Mouse (Mus musculus) heart, embryonic 10.5 days (tissue): Measurements from ENCODE around the gene Gm39566. TPM values are rescaled to one million over a fixed set of nuclear protein-coding genes. Genes with fewer than 3 reads are reported as not detected.

Source experiments
- DNase-seq: peaks from one replicate; pipeline ENCODE4 v3.0.0-alpha.2; 2017; ENCODE audit warnings: low spot score
- H3K27ac ChIP-seq: fragments of 300-500 bp; sonication (generic); 2 replicates; pipeline ENCODE4 v1.5.1; 2016; ENCODE audit warnings: mild to moderate bottlenecking
- H3K27me3 ChIP-seq: fragments of 300-500 bp; sonication (generic); 2 replicates; pipeline ENCODE4 v1.6.1; 2016; ENCODE audit warnings: mild to moderate bottlenecking; ENCODE audit not compliant: poor library complexity, insufficient read depth, severe bottlenecking
- H3K36me3 ChIP-seq: fragments of 300-500 bp; sonication (generic); 2 replicates; pipeline ENCODE4 v1.6.1; 2016; ENCODE audit warnings: mild to moderate bottlenecking, moderate library complexity
- H3K4me1 ChIP-seq: fragments of 300-500 bp; sonication (generic); 2 replicates; pipeline ENCODE4 v1.6.1; 2016; ENCODE audit warnings: mild to moderate bottlenecking
- H3K4me3 ChIP-seq: fragments of 300-500 bp; sonication (generic); 2 replicates; pipeline ENCODE4 v1.5.1; 2016; ENCODE audit warnings: mild to moderate bottlenecking, moderate library complexity
- H3K9me3 ChIP-seq: fragments of 300-500 bp; sonication (generic); 2 replicates; pipeline ENCODE4 v1.6.1; 2016; ENCODE audit warnings: mild to moderate bottlenecking, moderate library complexity
- WGBS: fragments of 180-500 bp; shearing (Covaris S2); methylation state at CpG from one replicate; pipeline ENCODE4 v1.1.7; 2016; 5-methylcytosine and 5-hydroxymethylcytosine counted together
- polyA plus RNA-seq: library from polyadenylated mRNA; unstranded; fragments of >200 nt; fragmentation: Nextera tagmentation; extraction: Ambion mirVana; gene quantifications from 2 replicates; pipeline ENCODE4 v1.2.1, GENCODE M21; 2016

The Gm39566 gene
- polyA plus RNA-seq, 1 experiment from 2014 or later, result not detected

GRCm38 (mm10) chr11:69781828-69782227, 33.3 kb downstream of the Gm39566 start:
- Histone ChIP-seq H3K9me3 (no peaks in the 10 kb centered on the region), H3K4me3 (no peak overlapping the region), H3K4me1 (peaks cover 28% of the 10 kb centered on the region), H3K27me3 (peaks cover 36% of the 10 kb centered on the region), H3K27ac (no peak overlapping the region), H3K36me3 (peaks cover 12% of the 10 kb centered on the region; the same call in 1 of the 2 replicates)
- DNase-seq, result no peak
- 32% methylated on average over 4 of the region's 4 CpGs for WGBS

GRCm38 (mm10) chr11:69778985-69779384, 36.1 kb downstream of the Gm39566 start:
- Histone ChIP-seq H3K27ac (no peak overlapping the region), H3K27me3 (peaks cover 50% of the 10 kb centered on the region)
- DNase-seq, result no peak

GRCm38 (mm10) chr11:69778258-69778982, 36.7 kb downstream of the Gm39566 start:
- H3K4me3 ChIP-seq, result no peak overlapping the region; the same call in 1 of the 2 replicates
- no peak for DNase-seq
- H3K9me3 ChIP-seq, result no peaks in the 10 kb centered on the region
- peaks cover 50% of the 10 kb centered on the region for H3K27me3 ChIP-seq
- H3K36me3 ChIP-seq, result peaks cover 25% of the 10 kb centered on the region; the same call in 1 of the 2 replicates
- peaks cover 31% of the 10 kb centered on the region for H3K4me1 ChIP-seq
- WGBS, result 65% methylated on average over 23 of the region's 23 CpGs
- H3K27ac ChIP-seq, result no peak overlapping the region

More at GRCm38 (mm10) chr11:69778985-69779384, 36.1 kb downstream of the Gm39566 start:
- H3K4me1 ChIP-seq, result peaks cover 31% of the 10 kb centered on the region
- WGBS, result 45% methylated on average over 7 of the region's 7 CpGs
- no peaks in the 10 kb centered on the region for H3K9me3 ChIP-seq
- H3K4me3 ChIP-seq, result no peak overlapping the region
- H3K36me3 ChIP-seq, result peaks cover 25% of the 10 kb centered on the region; the same call in 1 of the 2 replicates

GRCm38 (mm10) chr11:69777504-69778257, 37.4 kb downstream of the Gm39566 start:
- peaks cover 29% of the 10 kb centered on the region; the same call in 1 of the 2 replicates for H3K36me3 ChIP-seq
- peaks cover 31% of the 10 kb centered on the region for H3K4me1 ChIP-seq
- DNase-seq, result no peak
- H3K4me3 ChIP-seq, result 0 out of 2 replicates have a peak overlapping the region, but pooled peaks have one; percentile 7
- peaks cover 50% of the 10 kb centered on the region for H3K27me3 ChIP-seq
- H3K9me3 ChIP-seq, result no peaks in the 10 kb centered on the region
- 59% methylated on average over 26 of the region's 26 CpGs for WGBS
- 0 out of 2 replicates have a peak overlapping the region, but pooled peaks have one; percentile 12 for H3K27ac ChIP-seq

GRCm38 (mm10) chr11:69776488-69776887, 38.6 kb downstream of the Gm39566 start:
- H3K27me3 ChIP-seq, result peaks cover 50% of the 10 kb centered on the region

GRCm38 (mm10) chr11:69775716-69776115, 39.4 kb downstream of the Gm39566 start:
- DNase-seq, result no peak
- H3K4me1 ChIP-seq, result peaks cover 31% of the 10 kb centered on the region
- H3K27me3 ChIP-seq, result peaks cover 50% of the 10 kb centered on the region
- WGBS, result 55% methylated on average over 10 of the region's 10 CpGs
- no peak overlapping the region for H3K27ac ChIP-seq
- H3K4me3 ChIP-seq, result no peak overlapping the region
- peaks cover 33% of the 10 kb centered on the region; the same call in 1 of the 2 replicates for H3K36me3 ChIP-seq
- no peaks in the 10 kb centered on the region for H3K9me3 ChIP-seq

More at GRCm38 (mm10) chr11:69776488-69776887, 38.6 kb downstream of the Gm39566 start:
- no peaks in the 10 kb centered on the region for H3K9me3 ChIP-seq
- peaks cover 33% of the 10 kb centered on the region; the same call in 1 of the 2 replicates for H3K36me3 ChIP-seq
- no peak for DNase-seq
- H3K4me1 ChIP-seq, result peaks cover 31% of the 10 kb centered on the region
- H3K4me3 ChIP-seq, result no peak overlapping the region
- no peak overlapping the region for H3K27ac ChIP-seq
- WGBS, result 74% methylated on average over 20 of the region's 20 CpGs

- H3K4me3 ChIP-seq, result no peak overlapping the region
- no peaks in the 10 kb centered on the region for H3K9me3 ChIP-seq
- H3K27me3 ChIP-seq, result peaks cover 45% of the 10 kb centered on the region
- peaks cover 31% of the 10 kb centered on the region for H3K4me1 ChIP-seq
- peaks cover 33% of the 10 kb centered on the region; the same call in 1 of the 2 replicates for H3K36me3 ChIP-seq
- no peak overlapping the region for H3K27ac ChIP-seq
- 47% methylated on average over 5 of the region's 5 CpGs for WGBS
- no peak for DNase-seq
Measured at GRCm38 (mm10) chr11:69774961-69775360, 40.1 kb downstream of the Gm39566 start.

- Histone ChIP-seq H3K27me3 (no peaks in the 10 kb centered on the region), H3K4me1 (peaks cover 40% of the 10 kb centered on the region), H3K9me3 (no peaks in the 10 kb centered on the region), H3K27ac (peak overlapping the region; percentile 94; the same call in 1 of the 2 replicates), H3K36me3 (0 out of 2 replicates have a peak, but pooled peaks cover 4% of the 10 kb centered on the region), H3K4me3 (peak overlapping the region; percentile 95)
- DNase-seq, result no peak
- WGBS, result 50% methylated on average over 4 of the region's 4 CpGs
Measured at GRCm38 (mm10) chr11:69767625-69767909, 47.5 kb downstream of the Gm39566 start.

GRCm38 (mm10) chr11:69766872-69767624, 48.0 kb downstream of the Gm39566 start:
- Histone ChIP-seq H3K4me3 (peak overlapping the region; percentile 95), H3K4me1 (peaks cover 40% of the 10 kb centered on the region), H3K27ac (peak overlapping the region; percentile 94), H3K9me3 (no peaks in the 10 kb centered on the region), H3K36me3 (0 out of 2 replicates have a peak, but pooled peaks cover 4% of the 10 kb centered on the region), H3K27me3 (no peaks in the 10 kb centered on the region)
- no peak for DNase-seq
- WGBS, result 48% methylated on average over 13 of the region's 13 CpGs

GRCm38 (mm10) chr11:69766126-69766609, 48.9 kb downstream of the Gm39566 start:
- H3K36me3 ChIP-seq, result no peaks in the 10 kb centered on the region
- DNase-seq, result peak; percentile 84
- H3K9me3 ChIP-seq, result no peaks in the 10 kb centered on the region
- H3K27me3 ChIP-seq, result no peaks in the 10 kb centered on the region
- H3K4me1 ChIP-seq, result peaks cover 40% of the 10 kb centered on the region
- under 1% methylated on average over 37 of the region's 37 CpGs for WGBS
- H3K4me3 ChIP-seq, result peak overlapping the region; percentile 95
- peak overlapping the region; percentile 94 for H3K27ac ChIP-seq

- DNase-seq, result no peak
- Histone ChIP-seq H3K4me3 (peak within 1 kb of the TSS; percentile 95), H3K4me1 (peaks cover 47% of the 10 kb centered on the region), H3K36me3 (no peaks in the 10 kb centered on the region), H3K9me3 (no peaks in the 10 kb centered on the region), H3K27me3 (no peaks in the 10 kb centered on the region), H3K27ac (peak within 1 kb of the TSS; percentile 94)
- 20% methylated on average over 37 of the region's 55 CpGs for WGBS
Measured at GRCm38 (mm10) chr11:69765221-69766125, 49.6 kb downstream of the Gm39566 start, which contains the start of gene Zbtb4. Gene Zbtb4 (plus strand): TSS chr11:69765912.
